Mouse (Mus musculus): ENCODE results near the gene Usp35. TPM values are rescaled to one million over a fixed set of nuclear protein-coding genes. Genes with fewer than 3 reads are reported as not detected.

Usp35 gene
- total RNA-seq, 2 experiments from 2014 or later = not detected

GRCm38 (mm10) chr7:97324342-97324741 is 7.5 kb downstream of the Usp35 start:
- ATAC-seq (replicated peaks; ENCODE audit: poor library complexity, severe bottlenecking) = no peak

DNA sequence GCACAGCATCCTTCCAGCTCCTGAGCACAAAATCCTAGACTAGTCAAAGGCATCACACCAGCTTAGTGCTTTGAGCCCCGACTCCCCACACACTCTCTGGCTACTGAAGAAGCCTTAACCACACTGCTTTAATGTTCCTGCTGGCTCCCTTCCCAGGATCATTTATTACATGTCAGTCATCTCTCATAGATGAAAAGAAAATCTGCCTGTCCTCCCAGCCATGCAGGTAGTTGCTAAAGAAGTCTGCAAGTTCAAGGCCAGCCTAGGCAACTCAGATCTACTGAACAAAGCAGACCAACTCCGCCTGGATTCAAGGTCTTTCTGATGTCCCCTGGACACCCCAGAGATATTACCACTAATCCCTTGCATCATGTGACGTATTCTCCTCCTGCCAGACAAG is 14.1 kb downstream of the Usp35 start:
- ATAC-seq (replicated peaks; ENCODE audit: poor library complexity, severe bottlenecking) = no peak

DNA sequence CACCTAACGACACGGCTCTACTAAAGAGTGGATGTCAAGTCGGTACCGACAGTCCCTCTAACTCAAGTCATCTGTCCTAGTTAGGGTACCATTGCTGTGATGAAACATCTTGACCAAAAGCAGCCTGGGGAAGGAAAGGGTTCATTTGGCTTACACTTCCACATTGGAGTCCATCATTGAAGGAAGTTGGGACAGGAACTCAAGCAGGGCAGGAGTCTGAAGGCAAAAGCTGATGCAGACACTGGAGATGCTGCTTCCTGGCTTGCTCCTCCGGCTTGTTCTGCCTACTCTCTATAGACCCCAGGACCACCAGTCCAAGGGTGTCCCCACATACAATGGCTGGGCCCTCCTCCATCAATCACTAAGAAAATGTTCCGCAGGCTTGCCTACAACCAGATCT is 16.2 kb downstream of the Usp35 start:
- ATAC-seq (replicated peaks; ENCODE audit: poor library complexity, severe bottlenecking) = no peak

GRCm38 (mm10) chr7:97314646-97315045 is 17.2 kb downstream of the Usp35 start:
- no peak for ATAC-seq (replicated peaks; ENCODE audit: poor library complexity, severe bottlenecking)

DNA sequence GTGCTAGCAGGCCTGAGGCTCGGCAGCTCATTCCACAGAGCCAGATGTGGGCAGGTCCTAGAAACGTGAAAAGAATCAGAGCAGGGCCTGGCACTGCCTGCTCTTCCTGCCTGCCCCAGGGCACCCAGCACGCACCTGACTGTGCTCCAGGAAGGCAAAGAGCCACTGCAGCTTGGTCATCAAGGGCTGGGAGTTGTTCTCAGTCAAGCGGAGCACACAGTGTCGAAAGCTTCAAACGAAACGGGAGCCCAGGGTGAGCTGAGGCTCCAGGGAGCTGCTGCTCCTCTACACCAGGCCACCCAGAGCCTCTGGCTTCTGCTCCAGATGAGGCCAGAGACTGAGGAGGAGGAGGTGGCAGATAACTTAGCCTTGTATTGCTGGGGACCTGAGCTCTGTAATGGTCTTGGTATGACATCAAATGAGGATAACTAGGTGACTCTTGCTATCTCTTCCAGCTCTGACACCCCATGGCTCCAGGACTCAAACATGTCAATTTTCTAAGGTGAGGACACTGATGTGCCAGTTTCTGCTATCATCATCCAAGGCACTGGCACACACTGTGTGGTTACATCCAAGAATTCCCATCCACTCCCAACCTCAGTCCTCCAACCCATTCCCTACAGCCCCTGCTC is 18.3 kb downstream of the Usp35 start:
- ATAC-seq (replicated peaks; ENCODE audit: poor library complexity, severe bottlenecking) = no peak

GRCm38 (mm10) chr7:97312856-97313255 is 19.0 kb downstream of the Usp35 start:
- ATAC-seq (replicated peaks; ENCODE audit: poor library complexity, severe bottlenecking) = no peak

- no peak for ATAC-seq (replicated peaks; ENCODE audit: poor library complexity, severe bottlenecking)
Observed at GRCm38 (mm10) chr7:97312196-97312595, 19.6 kb downstream of the Usp35 start.

GRCm38 (mm10) chr7:97311620-97312019 is 20.2 kb downstream of the Usp35 start:
- no peak for ATAC-seq (replicated peaks; ENCODE audit: poor library complexity, severe bottlenecking)

DNA sequence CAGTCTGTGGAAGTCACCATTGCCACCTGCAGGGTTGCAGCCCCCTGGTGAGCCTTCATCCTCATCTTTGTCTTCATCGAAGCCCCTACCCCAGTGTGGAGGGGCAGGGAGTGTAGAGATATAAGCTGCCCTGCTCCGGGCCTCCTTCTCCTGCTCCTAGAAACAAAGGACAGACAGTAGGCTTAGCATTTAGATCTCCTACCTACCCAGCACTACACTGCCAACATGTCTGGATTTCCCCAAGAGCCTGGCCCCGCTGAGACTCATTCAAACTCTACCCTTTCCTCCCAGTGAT is 21.5 kb downstream of the Usp35 start:
- ATAC-seq (replicated peaks; ENCODE audit: poor library complexity, severe bottlenecking) = no peak

DNA sequence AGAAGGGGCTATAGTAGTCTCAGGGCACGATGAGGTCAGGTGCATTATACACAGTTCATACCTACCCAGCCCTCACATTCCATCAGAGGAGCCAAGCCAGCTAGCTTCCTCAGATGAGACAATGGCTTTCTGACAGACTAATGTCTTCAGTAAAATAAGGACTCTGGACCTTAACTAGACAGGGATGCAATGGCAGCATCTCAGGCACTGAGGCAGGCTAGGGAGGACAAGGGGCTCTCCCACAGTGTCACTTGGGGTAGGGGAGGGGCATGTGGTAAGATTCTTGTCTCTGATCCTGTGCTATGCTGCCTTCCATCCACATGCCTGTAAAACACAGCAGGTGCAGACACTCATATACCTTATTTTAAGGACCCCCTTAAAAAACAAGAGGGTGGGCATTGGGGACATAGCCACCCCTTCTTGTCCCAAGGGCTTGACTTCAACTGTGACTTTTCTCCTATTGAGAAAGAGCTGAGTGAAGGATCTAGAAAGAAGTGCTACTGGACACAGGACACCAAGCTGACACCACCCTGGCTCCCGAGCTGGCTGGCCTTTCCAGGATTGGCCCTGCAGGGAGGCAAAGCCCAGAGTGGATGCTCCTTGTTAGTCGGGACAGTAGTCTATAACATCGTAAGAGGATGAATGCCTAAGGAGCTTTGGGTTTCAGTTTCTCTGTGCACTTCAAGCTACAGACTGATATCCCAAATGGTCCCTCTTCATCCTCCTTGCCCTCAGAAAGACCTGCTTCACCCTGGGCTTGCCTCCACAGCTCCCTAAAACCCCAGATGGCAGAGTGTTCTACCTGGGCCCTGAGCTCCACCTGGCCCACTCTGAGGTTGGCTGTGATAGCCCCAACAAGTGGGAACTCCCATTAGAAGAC is 22.1 kb downstream of the Usp35 start:
- ATAC-seq (replicated peaks; ENCODE audit: poor library complexity, severe bottlenecking) = no peak

GRCm38 (mm10) chr7:97307546-97307945 is 24.3 kb downstream of the Usp35 start:
- no peak for ATAC-seq (replicated peaks; ENCODE audit: poor library complexity, severe bottlenecking)

GRCm38 (mm10) chr7:97306813-97307212 is 25.0 kb downstream of the Usp35 start:
- no peak for ATAC-seq (replicated peaks; ENCODE audit: poor library complexity, severe bottlenecking)

- ATAC-seq (replicated peaks; ENCODE audit: poor library complexity, severe bottlenecking) = no peak
Observed at GRCm38 (mm10) chr7:97305206-97305605, 26.6 kb downstream of the Usp35 start.

DNA sequence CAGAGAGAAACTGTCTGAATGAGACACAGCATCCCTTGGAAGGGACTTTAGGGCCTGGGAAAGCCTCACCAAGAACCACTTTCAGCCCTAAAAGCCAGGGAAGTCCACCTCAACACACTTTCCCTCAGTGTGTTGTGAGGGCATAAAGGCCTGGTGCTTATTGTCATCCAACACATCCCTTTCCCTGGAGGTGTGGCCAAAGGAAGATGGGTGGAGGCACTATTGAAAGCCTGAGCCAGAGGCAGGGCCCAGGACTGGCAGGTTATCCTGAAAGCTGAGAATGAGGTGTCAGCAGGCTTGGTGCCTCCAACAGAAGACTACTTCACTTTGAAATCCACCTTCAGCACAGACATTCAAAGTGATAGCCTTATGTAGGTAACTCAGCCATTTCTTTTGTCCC is 27.3 kb downstream of the Usp35 start:
- no peak for ATAC-seq (replicated peaks; ENCODE audit: poor library complexity, severe bottlenecking)

- ATAC-seq (replicated peaks; ENCODE audit: poor library complexity, severe bottlenecking) = no peak
Observed at GRCm38 (mm10) chr7:97303614-97304013, 28.2 kb downstream of the Usp35 start.

DNA sequence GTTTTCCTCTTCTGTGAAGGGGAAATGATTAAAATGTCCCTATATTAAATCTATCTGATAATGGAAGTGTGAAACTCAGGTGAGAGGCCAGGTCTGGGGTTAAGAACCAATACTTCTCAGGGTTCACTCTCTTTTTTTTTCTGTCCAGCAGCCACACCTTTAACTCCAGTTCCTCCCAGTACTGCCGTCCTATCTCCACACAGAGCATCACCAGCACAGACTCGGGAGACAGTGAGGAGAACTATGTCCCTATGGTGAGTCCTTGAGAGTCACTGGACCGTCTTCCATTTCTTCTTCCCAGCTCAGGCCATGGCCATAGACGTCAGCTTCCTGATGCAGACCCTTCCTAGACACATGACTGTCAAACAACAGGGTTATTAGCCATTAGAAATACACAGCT is 28.9 kb downstream of the Usp35 start:
- no peak for ATAC-seq (replicated peaks; ENCODE audit: poor library complexity, severe bottlenecking)

DNA sequence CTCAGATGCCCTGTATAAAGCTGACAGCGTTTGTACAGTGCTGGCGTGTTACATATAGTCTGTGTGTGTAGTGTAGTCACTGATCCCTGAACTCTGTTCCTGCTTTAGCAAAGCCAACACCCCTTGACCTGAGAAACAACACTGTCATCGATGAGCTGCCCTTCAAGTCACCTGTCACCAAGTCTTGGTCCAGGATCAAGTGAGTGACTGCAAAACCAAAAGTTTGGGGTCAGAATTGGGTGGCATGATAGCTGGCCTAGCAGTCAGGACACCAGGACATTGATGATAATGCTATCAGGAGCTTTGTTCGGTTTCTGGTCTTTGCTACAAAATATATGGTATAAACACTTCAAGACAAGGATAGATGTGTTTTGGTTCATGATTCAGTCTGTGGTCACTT is 29.6 kb downstream of the Usp35 start:
- ATAC-seq (replicated peaks; ENCODE audit: poor library complexity, severe bottlenecking) = no peak

GRCm38 (mm10) chr7:97301321-97301720 is 30.5 kb downstream of the Usp35 start:
- peak; percentile 25; the same call in 1 of the 2 replicates for ATAC-seq (replicated peaks; ENCODE audit: poor library complexity, severe bottlenecking)

- ATAC-seq (replicated peaks; ENCODE audit: poor library complexity, severe bottlenecking) = peak; percentile 52
Observed at GRCm38 (mm10) chr7:97300914-97301313, 30.9 kb downstream of the Usp35 start.

DNA sequence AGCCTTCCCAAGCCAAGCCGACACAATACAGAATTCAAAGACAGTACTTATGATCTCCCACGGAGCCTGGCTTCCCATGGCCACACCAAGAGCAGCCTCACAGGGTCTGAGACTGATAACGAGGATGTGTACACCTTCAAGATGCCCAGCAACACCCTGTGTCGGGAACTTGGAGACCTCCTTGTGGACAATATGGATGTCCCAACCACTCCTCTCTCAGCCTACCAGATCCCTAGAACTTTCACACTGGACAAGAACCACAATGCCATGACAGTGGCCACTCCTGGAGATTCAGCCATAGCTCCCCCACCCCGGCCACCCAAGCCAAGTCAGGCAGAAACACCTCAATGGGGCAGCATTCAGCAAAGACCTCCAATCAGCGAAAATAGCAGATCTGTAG is 32.9 kb downstream of the Usp35 start:
- no peak for ATAC-seq (replicated peaks; ENCODE audit: poor library complexity, severe bottlenecking)

- no peak for ATAC-seq (replicated peaks; ENCODE audit: poor library complexity, severe bottlenecking)
Observed at GRCm38 (mm10) chr7:97298279-97298678, 33.5 kb downstream of the Usp35 start.

DNA sequence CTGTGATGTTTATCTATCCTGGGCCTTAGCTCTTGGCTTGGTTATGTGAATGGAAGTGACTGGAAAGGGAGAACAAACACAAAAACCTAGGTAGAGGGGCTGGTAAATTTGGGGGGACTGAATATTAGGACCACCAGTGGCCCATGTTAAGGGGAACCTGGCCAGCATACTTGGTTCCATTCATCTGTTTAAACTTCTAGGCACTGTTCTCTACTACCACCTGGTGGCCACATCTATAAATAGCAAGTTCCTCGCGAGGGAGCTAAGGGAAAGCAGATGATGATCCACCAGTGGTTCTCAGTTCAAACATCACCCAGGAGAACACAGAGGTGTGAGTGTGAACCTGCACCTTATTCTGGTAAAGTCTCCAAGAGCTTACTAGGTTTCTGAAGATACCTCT is 34.4 kb downstream of the Usp35 start:
- peak; percentile 77 for ATAC-seq (replicated peaks; ENCODE audit: poor library complexity, severe bottlenecking)

Measured in granulocyte monocyte progenitor cell, adult 5-6 weeks (primary cell).